Mouse (Mus musculus): ENCODE data around the gene Mtmr14. TPM values are rescaled to one million over a fixed set of nuclear protein-coding genes. Genes with fewer than 3 reads are reported as not detected.

Mtmr14 gene
- polyA plus RNA-seq, 1 experiment from 2014 or later: 44.7 TPM

DNA sequence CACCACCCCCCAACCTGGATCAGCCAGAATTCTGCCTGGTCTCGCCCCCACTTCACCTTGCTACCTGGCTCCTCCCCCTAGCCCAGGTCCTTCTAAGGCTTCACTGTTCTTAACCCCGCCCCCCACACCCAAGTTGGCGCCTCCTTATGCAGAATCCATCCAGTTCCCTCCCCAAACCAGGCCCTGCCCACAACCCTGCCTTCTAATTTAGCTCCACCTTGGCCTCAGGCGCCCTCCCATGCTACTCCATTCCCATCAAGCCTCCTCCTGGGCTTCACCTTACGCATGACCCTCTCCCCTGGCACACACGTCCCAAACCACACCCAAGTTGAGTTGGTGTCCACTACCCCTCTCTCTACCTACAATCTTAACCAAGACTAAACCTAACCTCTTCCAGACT lies 45.9 kb downstream of the Mtmr14 start:
- no peak overlapping the region; the same call in 1 of the 2 replicates for H3K4me2 ChIP-seq (replicated peaks; ENCODE audit: low read depth, low read length)

DNA sequence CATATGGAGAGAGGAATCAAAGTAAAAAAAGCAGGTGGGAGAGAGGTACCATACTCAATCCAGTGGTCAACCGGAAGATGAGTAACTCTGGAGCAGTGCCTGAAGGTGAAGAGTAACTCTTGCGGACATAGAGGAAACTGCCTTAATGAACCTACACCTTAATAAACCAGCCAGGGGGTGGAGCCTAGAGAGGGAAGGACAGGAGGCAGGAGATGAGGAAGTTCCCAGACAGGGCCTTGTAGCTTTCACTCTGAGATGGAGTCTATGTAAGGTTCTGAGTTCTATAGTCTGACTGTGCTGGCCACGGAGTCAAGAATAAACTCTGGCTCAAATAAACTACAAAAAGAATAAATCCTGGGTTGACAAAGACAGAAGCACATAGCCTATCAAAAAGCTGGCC lies 47.3 kb downstream of the Mtmr14 start:
- peaks cover 3% of the 10 kb centered on the region for H3K4me1 ChIP-seq (replicated peaks; ENCODE audit: control insufficient read depth, insufficient read depth, low read length)
- no peaks in the 10 kb centered on the region for H3K9me3 ChIP-seq (ENCODE audit: control insufficient read depth, low read length)
- no peak overlapping the region for H3K4me2 ChIP-seq (replicated peaks; ENCODE audit: low read depth, low read length)
- H3K27ac ChIP-seq (ENCODE audit: low read depth, low read length): no peak overlapping the region
- peaks cover 25% of the 10 kb centered on the region for H3K27me3 ChIP-seq (ENCODE audit: control insufficient read depth, insufficient read depth, low read length)
- DNase-seq (ENCODE audit: low spot score) (no peak), ATAC-seq (ENCODE audit: low FRiP score) (no peak)
- H3K4me3 ChIP-seq (ENCODE audit: low read depth, low read length): no peak overlapping the region
- H3K9ac ChIP-seq (ENCODE audit: low read depth, low read length): no peak overlapping the region
- WGBS: 83% methylated on average over 3 of the region's 3 CpGs
- 0 out of 2 replicates have a peak, but pooled peaks cover under 1% of the 10 kb centered on the region for H3K36me3 ChIP-seq (ENCODE audit: control insufficient read depth, insufficient read depth, low read length)

More for the DNA sequence above, 45.9 kb downstream of the Mtmr14 start:
- ATAC-seq (ENCODE audit: low FRiP score) (no peak), DNase-seq (ENCODE audit: low spot score) (no peak)
- H3K27ac ChIP-seq (ENCODE audit: low read depth, low read length): no peak overlapping the region
- H3K9ac ChIP-seq (ENCODE audit: low read depth, low read length): no peak overlapping the region
- 0 out of 2 replicates have a peak, but pooled peaks cover 2% of the 10 kb centered on the region for H3K36me3 ChIP-seq (ENCODE audit: control insufficient read depth, insufficient read depth, low read length)
- peaks cover 3% of the 10 kb centered on the region for H3K4me1 ChIP-seq (replicated peaks; ENCODE audit: control insufficient read depth, insufficient read depth, low read length)
- no peak overlapping the region for H3K4me3 ChIP-seq (ENCODE audit: low read depth, low read length)
- H3K27me3 ChIP-seq (ENCODE audit: control insufficient read depth, insufficient read depth, low read length): peaks cover 25% of the 10 kb centered on the region
- no peaks in the 10 kb centered on the region for H3K9me3 ChIP-seq (ENCODE audit: control insufficient read depth, low read length)
- WGBS: 9% methylated on average over 6 of the region's 6 CpGs

DNA sequence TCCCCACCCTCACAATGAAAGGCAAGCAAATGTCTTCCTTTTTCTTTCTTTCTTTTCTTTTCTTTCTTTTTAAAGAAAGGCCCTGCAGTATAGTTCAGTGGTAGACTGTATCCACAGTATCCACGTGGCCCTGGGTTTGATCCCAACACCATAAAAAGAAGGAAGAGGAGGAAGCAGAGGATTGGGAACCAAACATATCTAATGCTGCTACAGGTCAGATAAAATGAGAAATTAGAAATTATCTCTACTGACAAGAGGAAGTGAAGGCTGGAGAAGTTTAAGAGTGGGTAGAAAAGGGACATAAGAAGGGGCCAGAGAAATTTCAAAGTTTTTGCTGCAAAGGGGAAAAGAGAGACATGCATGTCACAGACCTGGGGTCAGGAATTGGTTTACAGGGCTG lies 48.7 kb downstream of the Mtmr14 start:
- no peaks in the 10 kb centered on the region for H3K36me3 ChIP-seq (ENCODE audit: control insufficient read depth, insufficient read depth, low read length)
- H3K27ac ChIP-seq (ENCODE audit: low read depth, low read length): no peak overlapping the region
- no peaks in the 10 kb centered on the region for H3K9me3 ChIP-seq (ENCODE audit: control insufficient read depth, low read length)
- H3K27me3 ChIP-seq (ENCODE audit: control insufficient read depth, insufficient read depth, low read length): peaks cover 25% of the 10 kb centered on the region
- H3K4me3 ChIP-seq (ENCODE audit: low read depth, low read length): no peak overlapping the region
- no peak for DNase-seq (ENCODE audit: low spot score)
- H3K9ac ChIP-seq (ENCODE audit: low read depth, low read length): no peak overlapping the region
- 84% methylated on average over 1 of the region's 1 CpGs for WGBS
- no peak for ATAC-seq (ENCODE audit: low FRiP score)
- H3K4me1 ChIP-seq (replicated peaks; ENCODE audit: control insufficient read depth, insufficient read depth, low read length): peaks cover 3% of the 10 kb centered on the region
- H3K4me2 ChIP-seq (replicated peaks; ENCODE audit: low read depth, low read length): no peak overlapping the region

DNA sequence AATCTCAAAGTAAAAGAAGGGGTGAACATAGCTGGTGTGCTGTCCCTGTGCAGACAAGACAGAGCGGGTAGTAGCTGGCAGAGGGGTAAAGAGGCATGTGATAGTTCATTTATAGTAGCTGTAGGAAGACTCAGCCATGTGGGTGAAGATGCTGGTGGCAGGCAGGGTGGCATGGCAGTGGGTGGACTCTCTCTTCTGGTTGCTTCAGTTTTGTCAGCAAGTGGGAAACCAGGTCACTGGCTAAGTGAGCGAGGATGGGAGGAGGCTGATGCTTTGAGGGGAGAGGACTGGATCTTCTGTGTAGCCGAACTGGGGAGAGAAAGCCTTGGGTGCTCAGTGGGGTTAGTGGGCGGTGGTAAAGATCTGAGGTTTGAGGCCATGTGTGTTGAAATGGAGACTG lies 49.6 kb downstream of the Mtmr14 start:
- Histone ChIP-seq H3K4me1 (replicated peaks; ENCODE audit: control insufficient read depth, insufficient read depth, low read length) (peaks cover 3% of the 10 kb centered on the region), H3K4me2 (replicated peaks; ENCODE audit: low read depth, low read length) (no peak overlapping the region), H3K9me3 (ENCODE audit: control insufficient read depth, low read length) (no peaks in the 10 kb centered on the region), H3K27ac (ENCODE audit: low read depth, low read length) (no peak overlapping the region), H3K36me3 (ENCODE audit: control insufficient read depth, insufficient read depth, low read length) (no peaks in the 10 kb centered on the region), H3K9ac (ENCODE audit: low read depth, low read length) (no peak overlapping the region), H3K4me3 (ENCODE audit: low read depth, low read length) (no peak overlapping the region), H3K27me3 (ENCODE audit: control insufficient read depth, insufficient read depth, low read length) (peaks cover 19% of the 10 kb centered on the region)
- DNase-seq (ENCODE audit: low spot score) (no peak), ATAC-seq (ENCODE audit: low FRiP score) (no peak)
- 71% methylated on average over 4 of the region's 4 CpGs for WGBS

DNA sequence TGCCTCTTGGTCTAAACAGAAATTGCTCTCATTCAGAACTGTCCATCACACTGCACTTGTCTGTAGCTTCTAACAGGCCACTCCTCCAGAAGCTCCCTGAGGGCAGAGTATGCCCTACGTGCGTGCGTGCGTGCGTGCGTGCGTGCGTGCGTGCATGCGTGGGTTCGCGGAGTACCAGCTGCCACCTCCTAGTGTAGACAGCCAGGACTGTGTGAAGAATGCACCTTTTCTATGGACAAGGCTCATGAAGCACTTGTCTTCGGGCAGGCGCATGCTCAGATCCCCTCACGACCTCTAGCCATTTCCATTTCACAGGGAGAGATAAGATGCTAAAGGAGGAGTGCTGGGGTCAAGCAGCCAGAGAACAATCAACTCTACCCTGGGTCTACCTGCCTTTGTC lies 51.7 kb downstream of the Mtmr14 start:
- ATAC-seq (ENCODE audit: low FRiP score) (no peak), DNase-seq (ENCODE audit: low spot score) (no peak)
- Histone ChIP-seq H3K36me3 (ENCODE audit: control insufficient read depth, insufficient read depth, low read length) (no peaks in the 10 kb centered on the region), H3K4me2 (replicated peaks; ENCODE audit: low read depth, low read length) (no peak overlapping the region), H3K4me3 (ENCODE audit: low read depth, low read length) (no peak overlapping the region), H3K9me3 (ENCODE audit: control insufficient read depth, low read length) (no peaks in the 10 kb centered on the region), H3K27me3 (ENCODE audit: control insufficient read depth, insufficient read depth, low read length) (no peaks in the 10 kb centered on the region), H3K9ac (ENCODE audit: low read depth, low read length) (no peak overlapping the region), H3K27ac (ENCODE audit: low read depth, low read length) (no peak overlapping the region), H3K4me1 (replicated peaks; ENCODE audit: control insufficient read depth, insufficient read depth, low read length) (no peaks in the 10 kb centered on the region)
- WGBS: 92% methylated on average over 15 of the region's 15 CpGs

DNA sequence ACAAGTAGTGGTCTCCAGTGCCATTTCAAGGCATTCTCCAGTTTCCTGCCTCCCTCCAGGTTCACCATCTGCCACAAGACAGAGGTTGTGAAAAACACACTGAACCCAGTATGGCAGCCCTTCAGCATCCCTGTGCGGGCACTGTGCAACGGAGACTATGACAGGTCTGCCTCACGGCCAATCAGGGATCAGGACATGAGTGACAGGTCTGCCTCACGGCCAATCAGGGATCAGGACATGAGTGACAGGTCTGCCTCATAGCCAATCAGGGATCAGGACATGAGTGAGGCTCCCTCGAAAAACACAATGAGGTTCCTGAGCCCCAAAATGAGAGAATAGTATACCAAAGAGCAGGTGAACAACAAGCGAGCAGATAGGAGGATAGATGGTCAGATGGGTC lies 52.7 kb downstream of the Mtmr14 start:
- no peak overlapping the region for H3K27ac ChIP-seq (ENCODE audit: low read depth, low read length)
- ATAC-seq (ENCODE audit: low FRiP score): no peak
- H3K27me3 ChIP-seq (ENCODE audit: control insufficient read depth, insufficient read depth, low read length): no peaks in the 10 kb centered on the region
- no peak overlapping the region for H3K4me3 ChIP-seq (ENCODE audit: low read depth, low read length)
- H3K36me3 ChIP-seq (ENCODE audit: control insufficient read depth, insufficient read depth, low read length): no peaks in the 10 kb centered on the region
- H3K4me1 ChIP-seq (replicated peaks; ENCODE audit: control insufficient read depth, insufficient read depth, low read length): no peaks in the 10 kb centered on the region
- 71% methylated on average over 6 of the region's 6 CpGs for WGBS
- no peak for DNase-seq (ENCODE audit: low spot score)
- H3K4me2 ChIP-seq (replicated peaks; ENCODE audit: low read depth, low read length): no peak overlapping the region
- H3K9me3 ChIP-seq (ENCODE audit: control insufficient read depth, low read length): no peaks in the 10 kb centered on the region
- no peak overlapping the region for H3K9ac ChIP-seq (ENCODE audit: low read depth, low read length)

DNA sequence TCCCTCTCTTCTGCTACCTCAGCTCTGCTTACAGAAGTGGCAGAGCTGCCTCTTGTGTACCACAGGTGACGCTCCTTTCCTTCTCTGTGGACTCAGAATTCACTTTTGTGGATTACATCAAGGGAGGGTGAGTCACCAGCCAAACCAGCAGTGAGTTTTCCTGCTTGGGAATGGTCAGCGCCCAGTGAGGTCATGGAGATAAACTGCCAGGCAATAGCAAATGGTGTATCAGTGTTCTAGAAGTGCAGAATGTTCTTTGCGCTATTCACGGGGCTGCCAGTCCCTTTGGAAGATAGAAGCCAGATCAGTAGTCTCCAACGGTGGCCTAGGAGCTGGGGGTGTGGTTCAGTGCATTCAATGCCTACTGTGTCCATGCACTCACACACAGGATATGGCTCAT lies 55.3 kb downstream of the Mtmr14 start:
- H3K27me3 ChIP-seq (ENCODE audit: control insufficient read depth, insufficient read depth, low read length): no peaks in the 10 kb centered on the region
- ATAC-seq (ENCODE audit: low FRiP score) (no peak), DNase-seq (ENCODE audit: low spot score) (no peak)
- no peak overlapping the region for H3K27ac ChIP-seq (ENCODE audit: low read depth, low read length)
- no peaks in the 10 kb centered on the region for H3K4me1 ChIP-seq (replicated peaks; ENCODE audit: control insufficient read depth, insufficient read depth, low read length)
- no peaks in the 10 kb centered on the region for H3K36me3 ChIP-seq (ENCODE audit: control insufficient read depth, insufficient read depth, low read length)
- H3K9ac ChIP-seq (ENCODE audit: low read depth, low read length): no peak overlapping the region
- 74% methylated on average over 5 of the region's 5 CpGs for WGBS
- H3K9me3 ChIP-seq (ENCODE audit: control insufficient read depth, low read length): no peaks in the 10 kb centered on the region
- H3K4me2 ChIP-seq (replicated peaks; ENCODE audit: low read depth, low read length): no peak overlapping the region
- H3K4me3 ChIP-seq (ENCODE audit: low read depth, low read length): no peak overlapping the region

DNA sequence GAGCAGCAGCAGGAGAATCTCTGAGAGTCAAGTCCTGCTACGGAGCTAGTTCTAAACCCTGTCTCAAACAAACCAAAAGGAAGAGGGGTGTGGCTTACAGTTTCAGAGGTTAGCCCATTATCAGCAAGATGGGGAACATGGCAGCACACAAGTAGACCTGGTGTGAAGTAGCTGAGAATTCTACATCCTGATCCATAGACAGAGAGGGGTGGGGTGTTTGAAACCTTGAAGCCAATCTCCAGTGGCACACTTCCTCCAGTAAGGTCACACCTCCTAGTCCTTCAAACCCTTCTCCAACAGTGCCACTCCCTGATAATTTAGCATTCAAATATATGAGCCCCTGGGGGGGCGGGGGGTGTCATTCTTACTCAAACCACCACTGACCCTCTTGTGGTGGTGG lies 58.4 kb downstream of the Mtmr14 start:
- Histone ChIP-seq H3K4me2 (replicated peaks; ENCODE audit: low read depth, low read length) (no peak overlapping the region), H3K9ac (ENCODE audit: low read depth, low read length) (no peak overlapping the region), H3K9me3 (ENCODE audit: control insufficient read depth, low read length) (no peaks in the 10 kb centered on the region), H3K27ac (ENCODE audit: low read depth, low read length) (no peak overlapping the region), H3K27me3 (ENCODE audit: control insufficient read depth, insufficient read depth, low read length) (no peaks in the 10 kb centered on the region), H3K4me1 (replicated peaks; ENCODE audit: control insufficient read depth, insufficient read depth, low read length) (no peaks in the 10 kb centered on the region), H3K36me3 (ENCODE audit: control insufficient read depth, insufficient read depth, low read length) (no peaks in the 10 kb centered on the region), H3K4me3 (ENCODE audit: low read depth, low read length) (no peak overlapping the region)
- 87% methylated on average over 2 of the region's 2 CpGs for WGBS
- ATAC-seq (ENCODE audit: low FRiP score) (no peak), DNase-seq (ENCODE audit: low spot score) (no peak)

DNA sequence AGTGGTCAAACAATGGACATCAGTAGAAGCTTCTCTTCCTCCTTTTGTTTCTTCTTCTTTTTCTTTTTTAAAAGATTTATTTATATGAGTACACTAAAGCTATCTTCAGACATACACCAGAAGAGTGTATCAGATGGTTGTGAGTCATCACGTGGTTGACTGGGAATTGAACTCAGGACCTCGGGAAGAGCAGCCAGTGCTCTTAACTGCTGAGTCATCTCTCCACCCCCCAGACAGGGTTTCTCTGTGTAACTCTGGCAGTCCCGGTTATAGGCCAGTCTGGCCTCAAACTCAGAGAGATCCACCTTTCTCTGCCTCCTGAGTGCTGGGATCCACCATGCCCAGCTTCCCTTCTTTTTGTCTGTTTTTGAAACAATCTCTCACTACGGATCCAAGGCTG lies 59.0 kb downstream of the Mtmr14 start:
- Histone ChIP-seq H3K27me3 (ENCODE audit: control insufficient read depth, insufficient read depth, low read length) (no peaks in the 10 kb centered on the region), H3K9me3 (ENCODE audit: control insufficient read depth, low read length) (no peaks in the 10 kb centered on the region), H3K4me1 (replicated peaks; ENCODE audit: control insufficient read depth, insufficient read depth, low read length) (no peaks in the 10 kb centered on the region), H3K4me3 (ENCODE audit: low read depth, low read length) (no peak overlapping the region), H3K27ac (ENCODE audit: low read depth, low read length) (no peak overlapping the region), H3K9ac (ENCODE audit: low read depth, low read length) (no peak overlapping the region), H3K36me3 (ENCODE audit: control insufficient read depth, insufficient read depth, low read length) (no peaks in the 10 kb centered on the region), H3K4me2 (replicated peaks; ENCODE audit: low read depth, low read length) (no peak overlapping the region)
- DNase-seq (ENCODE audit: low spot score): no peak
- ATAC-seq (ENCODE audit: low FRiP score): no peak
- 77% methylated on average over 4 of the region's 4 CpGs for WGBS

All from hindbrain, embryonic 11.5 days (tissue).